Mouse (Mus musculus): ENCODE data around the gene Siae.

Gene Siae

DNA sequence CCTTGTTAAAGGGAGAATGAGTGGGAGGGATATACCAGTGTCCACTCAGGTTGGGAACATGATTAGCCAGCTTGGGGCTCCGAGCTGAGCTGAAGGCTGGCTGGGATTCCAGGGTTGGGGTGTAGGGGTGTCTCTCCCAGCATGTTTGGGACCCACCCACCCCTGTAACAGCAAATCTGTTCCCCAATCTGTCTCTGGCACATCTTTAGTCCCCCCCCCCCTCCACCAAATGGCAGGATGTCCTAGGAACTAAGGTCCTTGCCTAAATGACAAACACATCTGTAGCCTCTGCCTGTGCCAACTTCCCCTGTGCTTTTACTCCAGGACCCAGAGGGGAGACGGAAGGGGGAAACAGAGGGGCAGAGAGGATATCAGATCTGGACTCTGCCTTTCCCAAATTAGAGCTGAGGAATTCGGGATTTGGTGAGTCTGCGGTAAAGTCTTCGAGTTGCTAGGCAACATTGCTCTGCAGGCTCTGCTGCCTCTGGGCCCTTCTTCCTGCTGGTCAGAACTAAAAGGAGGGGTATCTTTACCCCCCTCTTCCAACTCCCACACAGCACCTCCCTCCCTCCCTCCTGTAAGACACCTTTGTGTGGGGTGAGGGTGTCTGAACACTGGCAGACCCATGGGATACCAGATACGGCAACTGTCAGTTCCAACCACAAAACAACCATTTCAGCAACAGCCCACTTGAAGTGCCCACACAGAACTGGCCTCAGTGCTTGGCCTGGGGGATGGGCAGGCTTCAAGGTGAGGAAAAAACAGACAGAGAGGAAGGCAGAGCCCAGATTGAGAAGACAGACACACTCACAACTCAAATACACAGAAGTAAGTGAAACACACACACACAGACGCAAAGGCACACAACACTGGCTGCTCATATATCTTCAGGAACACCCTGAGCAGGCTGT is at the start of gene Siae:
Gene Siae (plus strand): TSS at position 861 of the 911 bp plus-strand sequence.
- DNase-seq: no peak

DNA sequence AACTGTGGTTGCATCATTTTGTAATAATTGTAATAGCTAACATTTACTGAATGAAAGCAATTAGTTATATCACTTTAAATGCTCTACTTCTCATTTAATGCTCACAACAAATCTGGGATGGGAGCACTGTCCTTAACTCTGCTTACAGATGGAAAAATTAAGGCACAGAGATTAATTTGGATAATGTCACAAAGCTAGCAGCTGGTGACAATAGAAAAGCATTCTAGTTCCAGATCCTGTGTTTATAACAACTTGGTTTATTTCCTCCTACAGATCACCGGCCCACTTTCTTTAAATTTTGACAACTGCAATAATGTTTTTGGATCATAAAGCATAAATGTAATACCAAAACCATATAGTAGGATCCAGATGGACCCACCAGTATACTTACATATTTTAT is 49.5 kb upstream of the Siae start:
- DNase-seq: no peak

DNA sequence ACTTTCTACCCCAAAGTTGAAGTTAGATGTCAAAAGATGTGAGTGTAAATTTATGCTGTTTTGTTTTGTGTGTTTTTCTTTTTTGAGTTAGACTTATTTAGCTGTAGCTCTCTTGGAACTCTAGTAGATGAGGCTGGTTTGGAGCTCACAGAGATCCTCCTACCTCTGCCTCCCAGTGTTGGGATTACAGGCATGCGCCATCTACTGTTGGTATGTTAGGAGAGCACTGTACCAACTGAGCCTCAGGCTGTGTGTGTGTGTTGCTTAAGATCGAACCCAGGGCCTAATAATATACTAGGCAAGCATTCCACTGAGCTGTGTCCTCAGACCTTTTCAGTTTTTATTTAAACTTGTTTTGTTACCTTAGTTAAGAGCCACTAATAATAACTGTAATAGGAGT is 43.4 kb upstream of the Siae start:
- DNase-seq: no peak

GRCm38 (mm10) chr9:37514456-37514855 is 41.0 kb upstream of the Siae start:
- no peak for DNase-seq

DNA sequence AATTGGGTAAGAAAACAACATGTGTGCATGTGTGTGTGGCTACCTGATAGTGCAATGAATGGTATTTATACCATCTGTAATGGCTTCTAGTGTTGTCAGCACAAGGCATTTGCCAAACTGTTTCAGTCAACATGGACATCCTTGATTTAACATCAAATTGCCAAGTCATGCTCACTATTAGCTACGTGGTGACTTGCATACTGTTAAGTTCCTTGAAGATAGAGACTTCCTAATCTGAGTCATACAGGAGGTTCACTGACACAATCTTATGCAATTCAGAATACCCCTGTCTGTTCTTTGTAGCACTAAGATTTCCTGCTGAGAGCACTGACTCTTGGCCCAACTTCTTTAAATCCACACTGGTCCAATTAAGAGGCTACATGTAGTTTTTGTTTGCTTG is 38.0 kb upstream of the Siae start:
- no peak for DNase-seq

GRCm38 (mm10) chr9:37518991-37519390 is 36.5 kb upstream of the Siae start:
- no peak for DNase-seq

- no peak for DNase-seq
Observed at GRCm38 (mm10) chr9:37519995-37520394, 35.5 kb upstream of the Siae start.

DNA sequence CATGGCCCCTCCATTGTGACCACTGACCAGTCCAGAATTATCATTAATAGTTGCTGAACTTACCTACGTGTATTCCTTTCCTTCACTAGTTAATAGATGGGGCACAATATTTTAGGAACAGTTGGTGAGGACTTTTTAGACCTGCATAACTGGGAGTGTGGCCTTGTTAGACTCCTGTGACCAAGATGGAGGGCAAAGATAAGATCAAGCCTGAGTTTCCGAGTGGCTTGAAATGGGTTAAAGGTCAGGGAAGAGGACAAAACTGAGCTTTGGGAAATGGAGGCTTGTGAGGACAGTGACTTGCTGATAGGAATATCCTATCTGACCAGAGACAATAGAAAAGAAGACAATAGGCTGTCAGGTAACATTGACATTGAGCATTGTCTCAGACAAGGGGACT is 30.0 kb upstream of the Siae start:
- DNase-seq: no peak

DNA sequence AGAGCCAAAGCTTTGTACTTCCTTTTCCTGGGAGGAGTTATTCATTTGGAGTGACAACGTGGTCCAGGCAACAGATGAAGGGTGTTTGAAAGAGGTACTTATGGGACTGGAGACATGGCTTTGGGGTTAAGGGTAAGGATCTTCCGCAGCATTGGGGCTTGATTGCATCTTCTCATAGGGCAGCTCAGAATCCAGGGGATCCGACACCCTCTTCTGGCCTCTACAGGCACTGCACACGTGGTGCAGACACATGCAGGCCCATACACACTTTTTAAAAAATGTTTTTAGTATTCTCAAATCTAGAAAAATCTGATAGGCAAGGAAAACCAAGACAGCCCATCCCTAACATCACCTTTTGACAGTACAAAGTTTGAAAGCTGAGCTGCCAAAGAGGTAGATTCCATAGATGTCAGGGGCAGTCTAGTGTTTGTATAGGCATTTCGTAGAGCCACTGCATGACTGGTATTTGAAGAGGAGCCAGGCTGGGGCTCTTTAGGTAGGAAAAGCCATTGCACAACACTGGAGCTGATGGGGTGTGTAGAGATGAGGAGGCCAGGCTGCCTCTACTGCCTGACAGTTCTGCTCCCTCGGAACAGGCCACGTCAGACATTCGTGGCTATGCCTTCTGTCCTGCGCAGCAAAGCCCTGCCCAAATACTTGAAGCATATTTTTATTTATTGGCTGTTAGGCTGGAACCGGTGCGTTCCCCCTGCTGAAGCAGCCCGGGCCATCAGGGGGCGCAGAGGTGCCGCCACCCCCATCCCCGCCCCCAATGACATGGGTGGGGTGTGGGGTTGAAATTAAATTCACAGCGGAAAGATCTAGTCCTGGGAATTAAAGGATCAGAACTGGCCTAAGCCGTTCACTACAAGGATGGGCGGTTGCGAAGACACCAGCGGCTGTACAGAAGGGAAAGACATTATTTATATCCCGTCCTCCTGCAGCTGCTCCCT is 28.8 kb upstream of the Siae start:
- peak; percentile 85 for DNase-seq

DNA sequence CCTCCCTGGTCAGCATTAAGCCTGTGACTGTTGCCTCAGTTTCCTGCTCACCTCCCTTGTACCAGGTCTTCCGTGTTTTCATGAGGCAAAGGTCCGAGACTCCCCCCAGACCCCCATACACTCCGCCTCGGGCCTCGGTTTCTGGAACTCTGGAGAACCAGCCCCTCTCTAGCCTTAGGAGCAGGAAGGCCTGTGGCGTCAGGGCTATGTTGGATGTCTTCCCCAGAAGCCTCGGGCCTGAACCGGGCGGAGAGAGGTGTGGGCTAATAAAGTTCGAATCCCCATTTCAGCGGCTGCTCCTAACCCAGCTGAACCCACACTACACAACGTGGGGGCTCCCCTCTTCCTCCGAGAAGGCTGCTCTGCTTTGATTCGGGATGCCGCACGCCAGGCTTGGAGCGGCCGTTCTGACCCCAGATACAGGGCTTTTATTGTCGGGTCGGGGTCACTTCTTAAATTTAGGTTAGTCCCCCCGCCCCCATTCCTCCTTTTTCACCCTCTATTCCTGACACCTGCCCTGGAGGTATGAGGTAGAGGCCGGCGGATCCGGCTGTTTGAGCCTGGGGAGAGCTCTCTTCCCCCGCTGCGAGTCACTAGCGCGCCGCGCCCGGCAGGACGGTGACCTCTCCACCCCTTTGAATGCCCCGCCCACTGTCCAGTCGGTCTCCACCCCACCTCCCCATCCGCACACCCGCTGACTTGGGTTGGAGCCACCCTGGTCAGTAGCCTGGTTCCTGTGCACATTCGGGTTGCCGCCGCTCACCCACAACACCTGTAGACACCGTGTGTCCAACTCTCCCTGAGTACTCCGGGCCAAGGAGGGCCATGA is 27.9 kb upstream of the Siae start, which contains the start of gene Esam:
Gene Esam (plus strand): TSS at position 683 of the 829 bp plus-strand sequence.
- peak; percentile 93 for DNase-seq

- DNase-seq: peak; percentile 77
Observed at GRCm38 (mm10) chr9:37528225-37528970, 27.1 kb upstream of the Siae start.

- DNase-seq: peak; percentile 92
Observed at GRCm38 (mm10) chr9:37530031-37530887, 25.2 kb upstream of the Siae start.

DNA sequence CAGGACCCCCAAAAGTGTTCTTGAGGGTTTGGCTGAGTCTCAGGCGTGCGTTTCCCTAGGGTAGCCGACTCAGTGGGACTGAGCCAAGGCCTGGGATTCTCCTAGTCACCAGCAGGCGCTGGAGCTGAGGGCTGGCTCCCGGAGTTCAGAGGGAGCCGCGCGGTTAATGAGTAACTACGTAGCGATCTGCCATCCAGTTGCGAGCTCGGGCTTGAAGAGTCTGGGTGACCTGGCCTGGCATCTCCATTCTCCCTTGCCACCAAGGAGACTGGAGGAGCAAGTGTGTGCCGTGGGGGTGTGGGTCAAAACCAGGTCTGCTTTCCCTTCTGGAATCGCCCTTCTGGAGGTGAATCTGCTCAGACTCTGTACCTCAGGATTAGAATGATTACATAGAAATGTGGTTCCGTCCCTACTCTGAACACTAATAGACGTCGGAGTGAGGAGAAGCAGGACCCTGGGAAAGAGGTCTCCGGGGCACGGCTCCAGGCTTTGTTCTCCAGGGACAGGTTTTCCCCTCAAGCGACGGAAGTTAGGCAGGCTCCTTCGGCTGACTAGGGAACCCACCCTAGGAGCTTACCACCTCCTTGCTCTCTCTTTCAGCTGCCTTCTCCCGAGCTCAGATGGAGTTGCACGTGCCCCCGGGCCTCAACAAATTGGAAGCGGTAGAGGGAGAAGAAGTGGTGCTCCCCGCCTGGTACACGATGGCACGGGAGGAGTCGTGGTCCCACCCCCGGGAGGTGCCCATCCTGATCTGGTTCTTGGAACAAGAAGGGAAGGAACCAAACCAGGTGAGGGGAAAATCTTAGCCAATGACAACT is 24.4 kb upstream of the Siae start:
- DNase-seq: peak; percentile 85

DNA sequence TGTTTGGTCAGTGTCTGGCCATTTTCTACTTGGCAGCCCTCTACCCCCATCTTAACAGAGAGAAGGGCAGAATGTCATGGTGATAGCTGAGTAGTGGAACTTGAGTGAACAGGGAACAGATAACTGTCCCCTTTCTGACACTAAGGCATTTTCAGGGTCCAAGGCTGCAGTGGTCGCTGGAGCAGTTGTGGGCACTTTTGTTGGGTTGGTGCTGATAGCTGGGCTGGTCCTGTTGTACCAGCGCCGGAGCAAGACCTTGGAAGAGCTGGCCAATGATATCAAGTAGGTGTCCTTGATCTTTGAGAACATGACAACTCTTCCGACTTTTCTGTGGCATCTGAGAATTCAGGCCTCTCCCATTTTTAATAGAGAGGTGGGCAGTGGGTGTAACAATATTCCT is 18.6 kb upstream of the Siae start:
- DNase-seq: no peak

GRCm38 (mm10) chr9:37537658-37538250 is 17.7 kb upstream of the Siae start:
- peak; percentile 32 for DNase-seq

DNA sequence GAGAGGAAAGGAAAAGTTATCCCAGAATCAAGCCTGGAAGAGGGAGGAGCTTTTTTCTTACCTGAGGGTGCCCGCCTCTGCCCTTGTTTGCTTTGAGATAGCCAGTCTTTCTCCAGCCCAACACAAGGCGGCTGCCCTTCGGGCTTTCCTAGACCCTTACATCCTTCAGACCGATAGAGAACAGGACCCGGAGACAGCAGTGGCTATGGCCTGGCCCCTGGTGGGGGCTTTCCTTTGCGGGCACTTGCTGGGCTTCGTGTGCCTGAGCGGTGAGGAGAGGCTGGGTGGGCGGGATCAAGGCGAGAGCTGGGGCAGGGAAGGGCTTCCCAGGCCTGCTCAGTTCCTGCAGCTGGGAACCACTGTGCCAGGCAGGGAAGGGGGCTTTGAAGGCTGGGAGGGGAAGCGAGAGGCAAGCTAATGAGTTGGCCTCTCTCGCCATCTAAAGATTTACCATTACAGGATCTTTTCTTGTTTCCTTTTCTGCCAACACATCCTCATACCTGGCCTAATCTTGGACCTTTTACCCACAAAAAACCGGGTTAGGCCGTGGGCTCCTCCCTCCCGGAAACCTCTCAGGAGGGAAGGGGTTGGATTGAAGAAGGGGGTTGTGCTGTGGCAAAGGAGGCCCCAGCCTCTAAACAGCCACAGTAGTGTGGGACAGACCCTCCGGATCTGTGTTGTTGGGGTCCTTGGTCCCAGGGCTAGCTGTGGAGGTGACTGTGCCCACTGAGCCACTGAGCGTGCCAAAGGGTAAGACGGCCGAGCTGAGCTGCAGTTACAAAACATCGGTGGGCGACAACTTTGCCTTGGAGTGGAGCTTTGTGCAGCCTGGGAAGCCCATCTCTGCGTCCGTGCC is 16.1 kb upstream of the Siae start, which contains the start of gene Vsig2:
Gene Vsig2 (plus strand): TSS at position 86 of the 856 bp plus-strand sequence.
- no peak for DNase-seq

GRCm38 (mm10) chr9:37540226-37540625 is 15.3 kb upstream of the Siae start:
- no peak for DNase-seq
